Mouse (Mus musculus): ENCODE data around the gene Fbxo21.
A peak's percentile ranks its signal among the peaks of the same experiment; 100 is the strongest.

Gene Fbxo21

DNA sequence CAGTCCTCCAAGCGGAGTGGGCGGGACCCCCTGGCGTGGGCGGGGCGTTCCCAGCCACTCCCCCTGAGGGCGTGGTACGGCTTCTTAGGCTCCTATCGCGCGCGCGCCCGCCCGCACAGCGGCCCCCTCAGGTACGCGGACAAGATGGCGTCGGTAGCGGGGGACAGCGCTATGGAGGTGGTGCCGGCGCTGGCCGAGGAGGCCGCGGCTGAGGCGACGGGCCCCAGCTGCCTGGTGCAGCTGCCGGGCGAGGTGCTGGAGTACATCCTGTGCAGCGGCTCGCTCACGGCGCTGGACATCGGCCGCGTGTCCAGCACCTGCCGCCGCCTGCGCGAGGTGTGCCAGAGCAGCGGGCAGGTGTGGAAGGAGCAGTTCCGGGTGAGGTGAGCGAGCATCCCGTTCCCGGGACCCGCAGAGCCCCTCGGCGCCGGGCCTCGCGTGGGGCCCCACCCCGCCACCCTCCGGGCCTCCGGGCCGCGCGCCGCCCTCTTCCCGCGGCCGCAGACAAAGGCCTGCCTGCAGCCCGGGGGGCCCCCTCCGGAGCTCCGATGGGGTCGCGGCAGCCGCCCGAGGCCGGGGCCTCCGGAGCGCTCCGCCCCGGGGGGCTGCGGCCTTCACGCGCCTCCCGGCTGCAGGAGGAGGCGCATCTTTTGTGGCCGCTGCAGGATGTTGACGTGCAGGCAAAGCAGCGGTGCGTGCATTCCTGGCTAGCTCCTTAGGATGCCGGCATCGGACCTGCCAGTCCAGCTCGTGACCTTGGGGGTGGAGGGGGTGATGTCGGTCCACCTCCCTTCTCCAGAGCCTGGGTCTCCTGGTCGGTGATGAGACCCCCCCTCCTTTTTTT, at the start of gene Fbxo21:
Gene Fbxo21 (plus strand): TSS at position 74 of the 844 bp plus-strand sequence.
- DNase-seq: peak; percentile 89 to 90

DNA sequence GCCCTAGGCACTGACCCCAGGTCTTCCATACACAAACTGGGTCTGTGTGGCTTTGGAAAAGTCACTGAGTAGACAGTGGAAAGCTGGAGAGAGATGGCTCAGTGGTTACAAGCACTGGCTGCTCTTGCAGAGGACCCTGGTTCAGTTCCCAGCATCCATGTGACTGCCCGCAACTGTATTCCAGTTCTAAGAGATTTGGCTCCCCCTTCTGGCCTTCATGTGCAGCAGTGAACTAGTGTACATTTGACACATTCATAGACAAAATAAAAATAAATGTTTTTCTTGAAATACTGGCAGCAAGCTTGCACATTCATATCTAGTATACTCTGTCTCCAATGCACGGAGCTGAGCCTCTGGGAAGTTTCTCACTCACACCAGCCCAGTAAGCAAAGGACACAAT, 48.0 kb upstream of the Fbxo21 start:
- DNase-seq: no peak

DNA sequence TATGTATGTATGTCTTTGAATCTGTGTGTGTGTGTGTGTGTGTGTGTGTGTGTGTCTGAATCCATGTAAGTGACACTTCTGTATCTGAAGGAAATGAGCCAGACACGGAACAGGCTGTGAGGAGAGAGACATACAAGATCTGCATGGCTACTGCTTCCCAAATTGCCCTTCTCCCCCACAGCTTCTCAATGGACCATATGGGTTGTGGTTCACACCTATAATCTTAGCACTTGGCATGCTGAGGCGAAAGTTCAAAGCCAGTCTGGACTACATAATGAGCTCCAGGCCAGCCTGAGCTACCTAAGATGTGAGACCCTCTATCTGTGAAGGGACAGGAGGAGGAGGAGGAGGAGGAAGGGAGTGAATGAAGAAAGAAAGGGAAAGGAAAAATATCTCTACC, 44.3 kb upstream of the Fbxo21 start:
- DNase-seq: no peak

DNA sequence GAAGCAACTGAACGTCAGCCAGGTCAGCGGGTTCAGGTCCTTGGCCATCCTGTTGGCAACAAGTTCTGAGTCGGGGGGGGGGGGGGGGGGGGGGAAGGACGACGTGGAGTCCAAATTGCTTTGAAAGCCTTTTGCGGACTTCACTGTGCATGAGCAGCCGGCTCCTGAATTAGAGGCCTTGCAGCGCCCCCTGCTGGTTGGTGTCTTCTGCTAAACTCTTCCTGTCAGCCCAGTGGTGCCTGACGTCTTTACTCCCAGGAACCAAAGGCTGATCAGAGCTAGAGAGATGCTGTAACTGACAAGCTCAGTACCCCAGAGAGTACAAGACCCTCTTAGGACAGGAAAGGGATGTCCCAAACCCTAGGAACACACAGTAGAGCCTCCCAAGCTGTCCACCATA, 43.7 kb upstream of the Fbxo21 start:
- peak; percentile 80 to 81 for DNase-seq

DNA sequence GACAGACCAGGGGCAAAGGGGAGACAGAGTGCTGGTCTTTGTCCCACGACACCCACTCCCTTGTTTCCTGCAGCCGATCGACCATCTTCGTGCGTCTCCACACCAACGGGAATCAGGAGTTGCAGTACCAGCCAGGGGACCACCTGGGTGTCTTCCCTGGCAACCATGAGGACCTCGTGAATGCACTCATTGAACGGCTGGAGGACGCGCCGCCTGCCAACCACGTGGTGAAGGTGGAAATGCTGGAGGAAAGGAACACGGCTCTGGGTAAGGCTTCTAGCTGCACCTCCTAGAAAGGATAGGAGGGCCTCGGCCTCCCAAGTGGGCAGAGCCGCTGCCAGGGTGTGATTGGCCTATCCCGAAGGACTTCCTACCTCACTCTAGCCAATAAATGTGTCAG, 40.2 kb upstream of the Fbxo21 start:
- no peak for DNase-seq

DNA sequence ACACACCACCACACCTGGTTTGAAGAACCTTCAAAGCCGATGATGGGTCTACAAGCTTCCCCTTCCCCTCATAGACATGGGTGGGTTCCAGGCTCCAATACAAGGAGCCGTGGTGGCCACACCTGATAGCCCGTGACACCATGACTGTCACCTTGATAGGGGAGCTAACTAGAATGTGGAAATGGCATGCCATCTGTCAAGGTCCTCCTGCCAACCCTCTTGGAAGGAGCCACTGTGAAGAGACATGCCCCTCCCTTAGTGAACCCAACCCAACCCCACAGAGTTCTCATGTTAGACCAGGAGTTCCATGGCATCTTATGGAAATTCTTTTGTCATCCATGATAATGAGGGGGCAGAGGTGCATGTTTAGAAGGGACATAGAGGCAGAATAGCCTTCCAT, 39.3 kb upstream of the Fbxo21 start:
- DNase-seq: no peak

DNA sequence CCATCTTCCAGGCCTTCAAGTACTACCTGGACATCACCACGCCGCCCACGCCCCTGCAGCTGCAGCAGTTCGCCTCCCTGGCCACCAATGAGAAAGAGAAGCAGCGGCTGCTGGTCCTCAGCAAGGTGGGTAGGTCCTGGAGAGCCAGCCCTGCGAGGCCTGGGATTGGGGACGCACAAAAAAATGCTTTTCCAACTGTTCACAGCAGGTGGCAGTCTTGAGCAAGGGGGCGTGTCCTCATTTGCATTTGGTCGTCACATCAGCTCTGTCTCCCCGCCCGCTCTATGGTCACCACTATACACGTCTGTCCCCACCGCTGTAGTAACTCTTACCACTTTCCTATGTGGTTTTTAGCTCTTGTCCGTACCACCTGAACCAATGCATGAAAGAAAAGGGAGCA, 38.3 kb upstream of the Fbxo21 start:
- peak; percentile 70 to 74 for DNase-seq

DNA sequence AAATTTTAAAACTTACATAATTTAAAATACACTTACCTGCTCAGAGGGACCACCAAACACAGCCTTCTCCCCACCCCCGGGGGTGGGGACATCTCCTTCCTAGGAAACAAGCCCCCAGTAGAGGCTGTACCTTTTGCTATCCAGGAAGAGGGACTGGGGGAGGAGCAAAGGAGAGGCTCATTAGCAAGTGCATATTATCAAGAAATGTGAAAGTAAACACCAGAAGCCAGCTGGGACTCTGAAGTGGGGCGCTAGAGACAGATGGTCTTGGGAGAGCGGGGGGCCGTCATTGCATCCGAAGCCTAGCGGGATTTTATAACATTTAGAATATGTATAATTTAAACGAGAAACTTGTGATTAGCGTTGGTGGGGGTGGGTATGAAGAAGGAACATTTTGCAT, 37.1 kb upstream of the Fbxo21 start:
- DNase-seq: no peak

DNA sequence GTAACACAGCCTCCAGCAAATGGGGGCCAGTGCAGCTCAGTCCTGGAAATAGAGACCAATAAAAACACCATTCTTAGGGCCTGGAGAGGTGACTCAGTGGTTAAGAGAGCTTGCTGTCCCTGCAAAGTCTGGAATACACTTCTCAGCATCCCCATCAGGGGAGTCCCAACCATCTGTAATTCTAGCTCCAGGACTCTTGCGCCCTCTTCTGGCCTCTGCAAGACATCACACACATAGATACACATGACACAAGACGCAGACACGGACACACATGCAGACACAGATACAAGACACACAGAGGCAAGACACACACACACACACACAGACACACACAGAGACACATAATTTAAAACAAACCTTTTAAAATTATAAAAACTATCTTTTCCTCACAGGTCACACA, 35.0 kb upstream of the Fbxo21 start:
- no peak for DNase-seq

DNA sequence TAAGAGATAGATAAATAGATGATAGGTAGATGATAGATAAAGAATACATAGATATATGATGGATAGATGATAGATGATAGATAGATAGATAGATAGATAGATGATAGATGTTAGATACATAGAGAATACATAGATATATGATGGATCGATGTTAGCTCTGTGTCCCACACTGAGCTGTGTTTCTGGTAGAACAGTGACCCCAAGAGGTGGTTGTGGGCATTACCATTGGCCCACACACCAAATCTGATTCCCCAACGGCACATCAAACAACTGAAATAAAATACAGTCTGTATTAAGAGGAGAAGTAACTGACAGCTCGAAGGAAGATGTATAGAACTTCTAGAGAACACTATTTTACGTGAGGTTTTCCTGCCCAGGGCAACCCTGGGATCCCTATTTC, 29.9 kb upstream of the Fbxo21 start:
- DNase-seq: peak; percentile 48 to 52

DNA sequence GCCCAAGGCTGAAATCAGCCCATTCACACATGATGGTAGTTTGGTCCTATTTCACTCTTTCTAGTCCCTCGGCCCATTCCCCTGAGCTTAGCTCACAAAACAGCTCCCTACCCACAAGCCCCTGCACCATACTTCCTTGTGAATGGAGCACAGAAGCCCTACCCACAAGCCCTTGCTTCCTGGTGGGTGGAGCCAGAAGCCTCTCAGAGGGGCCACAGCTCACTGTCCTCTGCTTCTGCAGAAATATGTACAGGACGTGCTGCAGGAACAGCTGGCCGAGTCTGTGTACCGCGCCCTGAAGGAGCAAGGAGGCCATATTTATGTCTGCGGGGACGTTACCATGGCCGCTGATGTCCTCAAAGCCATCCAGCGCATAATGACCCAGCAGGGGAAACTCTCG, 27.1 kb upstream of the Fbxo21 start:
- no peak for DNase-seq

DNA sequence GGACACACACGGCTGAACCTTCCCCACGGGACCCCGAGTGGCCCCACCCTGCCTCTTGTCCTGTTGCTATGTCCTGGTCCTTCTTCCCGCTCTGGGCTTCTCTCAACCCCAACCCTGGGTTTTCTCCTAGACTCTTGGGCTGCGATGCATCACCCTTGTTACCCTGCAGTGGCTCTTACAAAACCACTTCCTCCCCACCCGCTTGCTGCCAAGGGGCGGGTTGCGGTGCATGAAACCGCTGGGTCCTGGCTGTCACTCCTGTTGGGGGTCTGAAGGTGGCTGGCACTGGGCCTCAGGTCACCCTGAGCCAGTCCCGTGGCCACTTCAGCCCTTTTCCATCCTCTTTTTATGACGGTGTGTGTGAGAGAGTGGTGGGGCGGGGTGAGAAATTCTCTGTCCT, 22.6 kb upstream of the Fbxo21 start:
- DNase-seq: no peak

DNA sequence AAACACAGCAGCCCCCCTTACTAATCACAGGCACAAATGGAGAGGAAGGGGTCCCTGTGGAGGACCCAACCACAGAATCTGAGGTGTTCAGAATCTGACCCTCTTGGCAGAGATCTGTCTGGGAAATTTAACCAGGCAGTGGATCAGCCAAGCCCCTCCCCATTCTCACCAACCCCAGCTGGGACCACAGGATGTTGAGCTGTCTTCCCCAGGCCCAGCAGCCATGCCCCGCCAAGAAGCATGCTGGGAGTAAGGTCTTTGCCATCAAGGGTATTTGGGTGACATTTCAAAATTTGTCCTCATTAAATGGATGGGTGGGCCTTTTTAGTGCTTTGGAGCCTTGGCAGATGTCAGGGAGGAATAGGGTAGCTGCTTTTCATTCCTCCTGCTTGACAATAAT, 22.1 kb upstream of the Fbxo21 start:
- no peak for DNase-seq

DNA sequence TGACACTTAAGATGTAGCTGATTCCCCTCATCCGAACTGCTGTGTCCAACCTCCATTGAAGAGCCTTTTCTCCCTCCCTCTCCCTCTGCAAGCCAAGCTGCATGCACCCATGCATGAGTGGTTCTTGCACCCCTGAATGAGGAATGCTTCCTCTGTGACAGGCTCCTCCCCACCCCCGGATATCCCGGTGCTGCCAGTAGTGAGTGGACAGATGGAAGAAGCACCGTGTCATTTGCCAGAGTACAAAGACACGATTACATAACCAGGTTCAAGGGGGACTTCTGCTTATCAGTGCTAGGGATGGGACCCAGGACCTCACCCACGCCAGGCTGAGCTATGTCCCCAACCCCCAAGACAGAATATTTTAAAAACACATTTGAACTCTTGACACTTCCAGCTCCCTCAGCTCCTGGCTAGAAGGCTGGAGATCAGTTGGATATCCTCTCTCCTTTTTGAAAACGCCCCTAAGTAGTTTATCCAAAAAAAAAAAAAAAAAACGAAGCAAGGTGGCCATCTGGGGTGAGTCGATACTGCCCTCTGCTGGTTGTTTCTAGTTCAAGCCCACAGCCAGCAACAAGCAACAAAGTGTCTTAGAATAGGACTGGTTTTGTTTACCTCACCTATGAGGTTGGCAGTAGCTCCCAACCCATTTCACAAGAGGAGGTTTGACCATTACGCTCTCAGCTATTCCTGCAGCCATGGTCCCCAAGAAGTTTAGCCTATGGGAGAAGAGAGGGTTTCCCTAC, 20.7 kb upstream of the Fbxo21 start:
- peak; percentile 17 to 28 for DNase-seq

DNA sequence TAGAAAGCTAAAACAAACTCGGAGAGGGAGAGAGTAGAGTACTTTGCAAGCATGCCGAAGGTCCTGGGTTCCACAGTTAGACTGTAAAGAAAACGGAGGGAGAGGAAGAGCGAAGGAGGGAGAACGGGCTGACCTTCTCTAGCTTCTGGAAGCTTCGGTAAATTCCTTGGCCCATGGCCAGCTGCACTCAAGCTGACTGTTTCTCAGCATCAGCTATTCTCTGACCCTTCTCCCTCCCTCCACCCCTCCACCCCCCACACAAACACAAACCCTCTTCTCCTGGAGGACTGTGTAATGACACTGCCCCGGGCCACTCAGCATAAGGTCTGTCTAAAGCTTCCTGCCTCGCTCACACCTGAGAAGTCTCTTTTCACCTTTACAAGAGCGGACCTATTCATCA, 11.8 kb upstream of the Fbxo21 start:
- DNase-seq: no peak

DNA sequence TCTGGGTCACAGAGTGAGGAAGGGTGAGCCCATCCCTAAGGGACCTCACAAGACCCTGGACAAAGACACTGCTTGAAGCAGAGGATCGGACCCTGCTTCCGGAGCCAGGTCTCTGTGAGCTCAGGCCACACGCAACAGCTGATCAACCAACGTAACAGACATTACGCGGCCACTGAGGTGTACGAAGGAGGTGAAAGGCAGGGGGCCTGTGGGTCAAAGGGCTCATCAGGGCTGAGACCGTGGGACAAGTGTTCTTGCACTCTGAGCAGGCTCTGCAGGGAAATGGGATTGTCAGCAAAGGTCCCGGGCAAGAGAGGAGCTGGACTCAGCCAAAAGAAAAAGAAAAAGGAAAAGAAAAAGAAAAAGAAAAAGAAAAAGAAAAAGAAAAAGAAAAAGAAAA, 9.6 kb upstream of the Fbxo21 start:
- no peak for DNase-seq

DNA sequence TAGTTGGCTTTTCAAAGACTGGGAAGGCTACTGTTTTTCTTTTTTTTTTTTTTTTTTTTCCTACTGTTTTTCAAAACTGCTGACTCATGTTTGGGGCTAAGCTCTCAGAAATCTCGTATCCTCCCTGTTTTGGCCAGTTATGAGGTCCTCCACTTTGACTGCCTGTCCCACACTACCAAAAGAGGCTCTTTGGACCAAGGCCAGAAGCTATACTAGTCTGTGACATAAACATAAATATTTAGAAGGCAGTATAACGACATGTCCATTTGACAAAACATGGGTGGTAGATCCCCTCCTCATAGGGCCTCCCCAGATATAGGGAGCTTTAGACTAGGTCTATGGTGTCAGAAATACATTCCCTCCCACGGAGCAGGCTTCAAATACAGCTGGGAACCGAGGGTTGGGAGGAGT, 8.9 kb upstream of the Fbxo21 start:
- no peak for DNase-seq

DNA sequence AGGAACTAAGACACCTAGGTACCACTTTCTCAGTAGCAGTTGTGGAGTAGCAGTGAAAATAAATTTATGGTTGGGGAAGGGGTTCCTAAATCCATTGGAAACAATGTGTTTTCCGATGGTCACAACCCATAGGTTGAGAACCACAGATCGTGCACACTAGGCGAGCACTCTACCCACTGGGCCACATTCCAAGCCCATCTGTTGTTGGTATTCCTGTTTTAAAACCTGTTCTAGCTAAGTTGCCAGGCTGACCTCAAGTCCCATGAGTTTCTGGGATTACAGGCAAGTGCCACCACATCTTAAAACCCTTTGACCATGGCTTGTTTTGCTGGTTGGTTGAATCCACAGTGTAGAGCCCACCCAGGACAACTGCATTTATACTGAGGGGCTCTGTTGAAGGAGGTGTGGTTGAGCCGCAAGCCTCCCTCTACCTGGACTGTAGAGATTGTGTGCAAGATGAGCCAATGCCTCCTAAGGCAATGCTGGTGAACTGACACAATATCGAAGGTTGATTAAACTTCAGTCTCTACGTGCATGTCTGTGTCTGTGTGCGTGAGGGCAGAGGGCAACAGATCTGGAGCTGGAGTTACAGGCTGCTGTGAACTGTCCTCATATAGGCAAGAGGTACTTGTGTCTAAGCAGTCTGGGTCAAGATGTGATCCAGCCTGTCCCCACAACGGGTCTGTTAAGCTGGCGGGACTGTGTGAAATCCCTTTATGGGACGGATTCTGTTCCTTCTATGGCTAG, 6.7 kb upstream of the Fbxo21 start:
- DNase-seq: no peak

DNA sequence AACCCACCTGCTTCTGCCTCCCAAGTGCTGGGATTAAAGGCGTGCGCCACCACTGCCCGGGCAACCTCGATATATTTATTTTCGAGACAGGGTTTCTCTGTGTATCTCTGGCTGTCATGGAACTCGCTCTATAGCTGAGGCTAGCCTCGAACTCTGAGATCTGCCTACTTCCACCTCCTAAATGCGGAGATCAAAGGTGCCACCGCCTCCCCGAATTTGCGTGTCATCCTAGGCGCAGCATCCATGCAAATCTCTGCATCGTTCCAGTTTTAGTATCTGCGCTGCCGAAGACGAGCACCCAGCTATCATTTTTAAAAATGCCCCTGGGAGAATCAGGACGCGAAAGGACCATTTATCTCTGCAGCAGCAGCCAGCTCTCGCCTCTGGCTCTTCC, 270 bp upstream of the Fbxo21 start:
- DNase-seq: no peak

DNA sequence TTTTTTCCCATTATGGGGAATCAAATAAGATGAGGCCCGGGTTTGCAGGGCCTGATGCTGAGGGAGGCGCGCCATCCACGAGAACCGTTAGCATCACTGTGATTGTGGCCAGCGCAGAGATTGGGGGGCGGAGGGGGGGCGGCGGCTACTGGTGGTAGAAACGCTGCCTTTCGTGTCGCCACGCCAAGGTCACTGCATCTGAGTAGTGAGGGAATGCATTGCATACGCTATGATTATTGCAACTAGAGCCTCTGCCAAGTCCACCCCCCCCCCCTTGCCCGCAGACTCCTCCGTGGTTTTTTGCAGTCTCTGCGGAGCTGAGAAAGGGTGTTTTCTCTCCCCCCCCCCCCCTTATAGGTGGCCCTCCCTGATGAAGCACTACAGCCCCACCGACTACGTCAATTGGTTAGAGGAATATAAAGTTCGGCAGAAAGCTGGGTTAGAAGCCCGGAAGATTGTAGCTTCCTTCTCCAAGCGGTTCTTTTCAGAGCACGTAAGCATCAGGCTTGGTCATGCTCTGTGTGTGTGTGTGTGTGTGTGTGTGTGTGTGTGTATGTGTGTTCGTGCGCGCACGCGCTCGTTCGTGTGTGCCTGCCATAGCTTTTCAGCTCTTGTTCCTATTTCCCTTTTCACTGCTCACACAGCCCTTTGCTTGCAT, 1.1 kb downstream of the Fbxo21 start:
- peak; percentile 60 to 64 for DNase-seq

DNA sequence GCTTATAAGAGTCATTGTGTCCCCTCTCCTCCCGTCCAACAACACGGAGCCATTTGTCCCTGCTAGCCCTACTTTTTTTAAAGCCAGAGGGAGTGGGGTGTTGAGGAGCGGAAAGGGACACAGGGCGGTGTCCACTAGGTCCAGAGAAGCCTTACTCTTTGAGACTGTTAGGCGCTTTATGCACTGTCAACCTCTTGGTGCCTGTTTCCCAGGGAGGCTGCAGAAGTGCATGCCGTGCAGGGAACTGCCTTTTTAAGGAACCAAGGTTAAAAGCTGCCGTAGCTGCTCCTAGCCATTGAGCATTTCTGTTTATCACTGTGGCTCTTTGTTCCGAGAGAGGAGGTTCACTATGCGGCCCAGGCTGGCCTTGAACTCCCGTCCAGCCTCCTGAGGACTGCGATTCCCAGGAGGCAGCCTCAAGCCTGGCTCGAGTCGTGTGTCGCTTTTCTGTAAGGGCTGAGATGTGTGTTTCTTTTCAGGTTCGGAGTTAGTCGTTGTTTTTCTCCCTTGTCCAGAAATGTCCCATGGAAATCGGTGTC, 1.7 kb downstream of the Fbxo21 start:
- DNase-seq: no peak

DNA sequence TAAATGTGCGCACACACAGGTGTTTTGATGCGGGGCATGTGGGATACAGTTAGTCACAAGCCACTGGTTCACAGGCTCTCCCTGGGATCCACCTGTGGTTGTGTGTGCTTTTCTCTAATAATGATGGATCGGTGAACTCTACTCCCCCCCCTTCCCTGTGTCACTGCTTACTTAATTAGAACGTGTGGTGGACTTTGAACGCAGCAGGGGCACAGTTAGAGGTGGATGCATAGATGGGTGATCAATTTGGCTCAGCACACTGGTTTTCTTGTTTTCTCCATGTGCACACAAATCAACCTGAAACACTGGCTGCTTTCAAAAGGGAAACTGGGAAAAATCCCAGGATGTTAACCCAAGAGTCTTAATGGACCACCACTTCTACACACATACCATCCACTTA, 2.6 kb downstream of the Fbxo21 start:
- DNase-seq: no peak

DNA sequence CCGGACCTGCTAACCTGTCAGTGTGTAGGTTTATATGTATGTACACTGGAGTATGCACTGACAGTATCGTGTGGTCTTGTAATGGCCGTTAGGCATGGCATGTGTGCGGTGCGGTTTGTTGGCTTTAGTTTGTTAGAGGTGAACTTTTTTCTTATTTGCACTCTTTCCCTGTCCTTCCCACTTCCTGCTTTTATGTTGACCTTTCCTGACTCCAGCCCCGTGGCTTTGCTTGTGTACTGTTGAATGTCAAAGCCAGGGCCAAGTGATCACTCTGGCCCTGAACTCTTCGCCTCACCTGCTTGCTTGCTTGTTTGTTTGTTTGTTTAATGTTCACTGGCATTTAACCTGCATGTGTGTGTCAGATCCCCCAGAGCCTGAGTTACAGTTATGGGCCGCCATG, 4.4 kb downstream of the Fbxo21 start:
- DNase-seq: no peak

All from B cell, adult 2 months (primary cell).